Mouse (Mus musculus) embryo, embryonic 11 days (tissue): ENCODE results near the gene Pbx2.

Experiments used
- DNase-seq: peaks from one replicate; pipeline ENCODE4 v3.0.0-alpha.2; 2015

The Pbx2 gene

DNA sequence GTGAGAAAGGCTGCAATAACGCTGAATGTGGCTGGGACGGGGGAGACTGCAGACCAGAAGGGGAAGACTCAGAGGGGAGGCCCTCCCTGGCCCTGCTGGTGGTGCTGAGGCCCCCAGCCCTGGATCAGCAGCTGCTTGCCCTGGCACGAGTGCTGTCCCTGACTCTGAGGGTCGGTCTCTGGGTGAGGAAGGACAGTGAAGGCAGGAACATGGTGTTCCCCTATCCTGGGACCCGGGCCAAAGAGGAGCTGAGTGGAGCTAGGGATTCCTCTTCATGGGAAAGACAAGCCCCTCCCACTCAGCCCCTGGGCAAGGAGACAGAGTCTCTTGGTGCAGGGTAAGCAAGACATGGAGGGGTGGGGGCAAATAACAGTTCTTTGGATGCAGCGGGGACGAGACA, 7.7 kb upstream of the Pbx2 start:
- DNase-seq: no peak

GRCm38 (mm10) chr17:34583819-34584218, 7.2 kb upstream of the Pbx2 start:
- DNase-seq: no peak

GRCm38 (mm10) chr17:34585121-34585520, 5.9 kb upstream of the Pbx2 start:
- no peak for DNase-seq

- peak; percentile 62 for DNase-seq
Measured at GRCm38 (mm10) chr17:34585877-34586771, 4.9 kb upstream of the Pbx2 start.

DNA sequence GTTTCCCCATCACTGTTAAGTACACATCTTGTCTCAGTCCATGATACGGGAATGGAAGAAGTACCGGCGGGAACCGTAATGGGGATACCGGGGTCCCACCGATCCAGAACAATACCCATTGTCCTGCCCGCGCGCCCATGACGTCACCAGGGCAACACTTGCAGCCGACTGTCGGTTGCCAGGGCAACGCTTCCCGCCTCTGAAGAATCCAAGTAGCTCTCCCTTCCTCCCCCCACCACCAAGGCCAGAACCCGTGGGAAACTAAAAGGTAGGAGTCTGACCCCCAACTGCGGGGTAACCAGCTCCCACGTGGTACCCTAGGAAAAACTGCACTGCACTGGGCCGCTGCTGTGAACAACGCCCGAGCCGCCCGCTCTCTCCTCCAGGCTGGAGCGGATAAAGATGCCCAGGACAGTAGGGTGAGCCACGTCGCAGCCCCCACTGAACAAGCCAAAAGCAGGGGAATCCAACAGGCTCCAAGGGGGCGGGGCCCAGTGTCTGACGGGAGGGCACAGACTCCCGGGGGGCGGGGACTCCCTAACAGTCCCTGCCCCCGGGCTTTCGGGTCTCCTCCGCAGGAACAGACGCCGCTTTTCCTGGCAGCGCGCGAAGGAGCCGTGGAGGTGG, 4.2 kb upstream of the Pbx2 start:
- DNase-seq: peak; percentile 97

DNA sequence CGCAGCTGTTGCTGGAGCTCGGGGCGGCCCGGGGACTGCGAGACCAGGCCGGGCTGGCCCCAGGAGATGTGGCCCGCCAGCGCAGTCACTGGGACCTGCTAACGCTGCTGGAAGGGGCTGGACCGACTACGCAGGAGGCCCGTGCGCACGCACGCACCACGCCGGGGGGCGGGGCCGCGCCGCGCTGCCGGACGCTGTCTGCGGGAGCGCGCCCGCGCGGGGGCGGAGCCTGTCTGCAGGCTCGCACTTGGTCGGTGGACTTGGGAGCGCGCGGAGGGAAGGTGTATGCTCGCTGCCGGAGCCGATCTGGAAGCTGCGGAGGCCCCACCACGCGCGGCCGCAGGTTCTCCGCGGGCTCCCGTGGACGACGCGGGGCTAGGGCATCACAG, 3.6 kb upstream of the Pbx2 start:
- peak; percentile 98 for DNase-seq

DNA sequence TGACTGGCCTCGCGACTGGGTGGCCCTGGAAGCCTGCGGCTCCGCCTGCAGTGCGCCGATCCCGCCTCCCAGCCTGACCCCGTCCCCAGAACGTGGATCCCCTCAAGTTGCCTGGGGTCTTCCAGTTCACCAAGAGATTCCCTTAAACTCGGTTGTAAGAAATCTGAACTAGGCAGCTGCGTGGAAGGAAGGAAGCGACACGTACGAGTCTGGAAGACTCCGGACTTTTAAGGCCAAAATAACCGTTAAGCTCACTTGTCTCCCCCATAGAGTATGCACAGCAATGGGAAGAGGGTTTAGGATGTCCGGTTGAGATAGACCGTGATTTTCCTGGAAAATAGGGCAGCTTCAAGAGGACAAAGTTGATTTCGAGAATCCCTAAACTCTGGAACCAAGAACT, 3.3 kb upstream of the Pbx2 start:
- DNase-seq: no peak

- no peak for DNase-seq
Measured at GRCm38 (mm10) chr17:34588767-34589166, 2.3 kb upstream of the Pbx2 start.

GRCm38 (mm10) chr17:34589206-34589605, 1.9 kb upstream of the Pbx2 start:
- no peak for DNase-seq

DNA sequence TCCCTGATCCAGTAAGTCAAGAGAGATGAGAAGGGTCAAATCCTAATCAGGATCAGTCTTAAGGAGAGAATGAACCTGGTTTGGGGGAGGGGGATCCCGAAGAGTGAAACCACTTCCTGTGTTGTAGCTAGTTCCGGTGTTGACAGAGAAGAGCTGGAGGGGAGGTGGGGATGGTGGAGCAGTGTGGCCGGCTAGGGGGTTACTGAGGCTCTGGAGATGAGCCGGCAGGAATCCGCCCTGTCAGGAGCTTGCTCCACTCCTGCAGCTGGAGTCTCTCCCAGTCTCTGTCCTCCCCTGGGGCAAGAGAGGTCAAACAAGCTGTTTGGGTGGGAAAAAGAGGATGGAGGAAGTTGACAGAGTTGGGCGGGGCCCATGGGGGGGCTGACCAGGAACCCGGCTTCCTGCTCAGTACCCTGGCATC, 1.4 kb upstream of the Pbx2 start, which contains the start of gene Gpsm3:
Gene Gpsm3 (plus strand): TSS at position 126 of the 421 bp plus-strand sequence.
- DNase-seq: peak; percentile 45

DNA sequence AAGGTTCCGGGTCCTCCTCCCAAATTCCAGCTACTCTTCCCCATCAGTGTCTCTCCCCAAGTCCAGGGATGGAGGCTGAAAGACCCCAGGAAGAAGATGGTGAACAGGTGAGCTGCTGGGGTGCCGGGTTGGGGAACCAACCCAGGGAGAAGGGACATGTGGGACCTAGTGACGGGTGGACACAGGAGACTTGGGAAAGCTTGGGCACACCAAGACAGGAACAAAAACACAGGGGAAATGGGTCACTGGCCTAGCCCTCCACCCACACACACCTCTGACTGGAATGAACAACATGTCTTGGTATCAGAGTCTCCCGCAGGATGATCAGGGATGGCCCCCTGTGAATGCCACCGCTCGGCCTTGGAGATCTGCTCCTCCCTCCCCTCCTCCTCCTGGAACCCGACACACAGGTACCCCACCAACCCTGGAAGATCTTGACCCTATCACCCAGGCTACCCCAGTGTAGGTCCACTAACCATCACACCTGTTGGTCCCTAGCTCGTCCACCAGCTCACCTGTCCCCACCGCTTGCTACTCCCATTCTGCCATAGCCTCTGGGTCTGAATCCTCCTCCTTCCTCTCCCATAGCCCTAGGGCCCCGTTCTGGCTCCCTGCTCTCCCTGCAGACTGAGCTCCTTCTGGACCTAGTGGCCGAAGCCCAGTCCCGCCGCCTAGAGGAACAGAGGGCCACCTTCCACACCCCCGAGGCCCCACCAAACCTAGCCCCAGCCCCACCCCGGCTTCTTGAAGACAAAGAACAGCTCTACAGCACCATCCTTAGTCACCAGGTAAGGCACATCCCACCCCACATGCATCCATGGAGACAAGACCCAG, 695 bp upstream of the Pbx2 start:
- no peak for DNase-seq

DNA sequence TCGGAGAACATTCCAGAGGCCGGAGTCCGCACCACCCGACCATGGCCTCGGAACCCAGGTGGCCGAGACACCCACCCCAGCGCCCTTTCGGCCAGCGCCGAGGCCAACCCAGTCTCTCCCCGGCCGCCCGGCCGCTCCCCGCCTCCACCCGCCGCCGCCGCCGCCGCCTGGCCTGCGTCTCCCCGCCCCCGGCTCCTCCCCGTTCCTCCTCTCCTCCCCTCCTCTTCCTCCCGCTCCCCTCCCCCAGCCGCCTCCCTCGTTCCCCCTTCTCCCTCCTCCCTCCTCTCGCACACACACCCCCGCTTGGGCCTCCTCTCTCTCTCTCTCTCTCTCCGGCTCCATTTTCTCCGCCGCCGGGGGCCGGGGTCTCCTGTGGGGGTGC, 919 bp downstream of the Pbx2 start:
- peak; percentile 95 for DNase-seq

- peak; percentile 67 for DNase-seq
Measured at GRCm38 (mm10) chr17:34592581-34593549, 1.8 kb downstream of the Pbx2 start.

DNA sequence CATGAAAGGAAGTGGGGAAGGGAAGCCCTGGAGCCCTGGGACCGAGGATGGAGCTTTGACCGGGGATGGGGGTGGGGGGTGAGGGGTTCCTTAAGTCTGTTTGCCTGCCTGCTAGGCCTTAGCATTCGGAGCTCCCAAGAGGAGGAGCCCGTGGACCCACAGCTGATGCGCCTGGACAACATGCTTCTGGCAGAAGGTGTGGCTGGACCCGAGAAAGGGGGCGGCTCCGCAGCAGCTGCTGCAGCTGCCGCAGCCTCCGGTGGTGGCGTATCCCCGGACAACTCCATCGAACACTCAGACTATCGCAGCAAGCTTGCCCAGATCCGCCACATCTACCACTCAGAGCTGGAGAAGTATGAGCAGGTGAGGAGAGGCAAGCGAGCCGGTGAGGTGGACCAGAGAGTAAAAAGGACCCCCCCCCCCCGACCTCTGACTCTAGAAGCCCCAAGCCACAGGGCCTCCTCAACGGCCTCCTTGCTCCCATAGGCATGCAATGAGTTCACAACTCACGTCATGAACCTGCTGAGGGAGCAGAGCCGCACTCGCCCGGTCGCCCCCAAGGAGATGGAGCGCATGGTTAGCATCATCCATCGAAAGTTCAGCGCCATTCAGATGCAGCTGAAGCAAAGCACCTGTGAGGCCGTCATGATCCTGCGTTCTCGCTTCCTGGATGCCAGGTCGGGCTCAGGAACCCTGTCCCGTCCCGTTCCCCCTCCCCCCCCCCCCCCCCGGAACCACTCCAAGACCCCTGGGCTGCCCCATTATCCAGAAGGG, 2.9 kb downstream of the Pbx2 start:
- peak; percentile 59 for DNase-seq

GRCm38 (mm10) chr17:34596098-34596497, 5.0 kb downstream of the Pbx2 start:
- no peak for DNase-seq

- DNase-seq: no peak
Measured at GRCm38 (mm10) chr17:34597566-34598095, 6.6 kb downstream of the Pbx2 start, which contains the start of gene Ager. Gene Ager (plus strand): TSS chr17:34597862.

- DNase-seq: no peak
Measured at GRCm38 (mm10) chr17:34599891-34600290, 8.8 kb downstream of the Pbx2 start.

- DNase-seq: no peak
Measured at GRCm38 (mm10) chr17:34601796-34602195, 10.7 kb downstream of the Pbx2 start.

- peak; percentile 99 for DNase-seq
Measured at GRCm38 (mm10) chr17:34603375-34604060, 12.5 kb downstream of the Pbx2 start, which contains the start of gene Rnf5. Gene Rnf5 (minus strand): TSS chr17:34603690.

DNA sequence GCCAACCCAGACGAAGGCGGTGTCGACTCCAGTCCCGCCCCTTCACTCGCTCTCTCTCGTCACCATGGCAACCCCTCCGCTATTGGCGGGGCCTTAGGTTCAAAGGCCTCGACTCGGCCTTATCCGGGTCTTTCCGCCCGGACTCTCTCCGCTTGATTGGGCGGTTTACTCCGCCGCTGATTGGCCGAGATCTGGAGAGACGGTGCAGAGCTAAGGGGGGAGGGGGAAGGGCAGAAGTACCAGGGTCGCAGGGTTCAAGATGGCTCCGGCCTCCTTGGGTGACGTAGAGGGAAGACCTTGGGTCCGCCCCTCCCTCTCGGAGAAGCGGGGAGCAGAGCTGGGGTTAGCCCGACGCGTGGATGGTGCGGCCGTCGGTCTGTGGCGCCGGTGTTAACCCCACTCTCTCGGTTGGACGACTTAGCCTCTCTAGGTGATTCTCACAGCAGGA, 13.0 kb downstream of the Pbx2 start, which contains the start of gene Agpat1:
Gene Agpat1 (plus strand): TSS at position 202 of the 448 bp plus-strand sequence.
- DNase-seq: peak; percentile 100
